Mouse (Mus musculus) erythroblast, adult 5-6 weeks (primary cell): ENCODE results near the gene Tekt4. TPM values are rescaled to one million over a fixed set of nuclear protein-coding genes. Genes with fewer than 3 reads are reported as not detected.

Experiments
- total RNA-seq, 2 experiments: library from RNA; stranded (forward) in 1 of 2; stranded (reverse) in 1 of 2; fragments of 150-400 nt in 1 of 2; fragments of 200-764, 138-1000 nt in 1 of 2; gene quantifications; 2 replicates each; pipeline versions ENCODE4 v1.2.3 to v1.2.4; 2015 to 2017; ENCODE audit warnings: low replicate concordance in 2 of 2

Tekt4 gene
- total RNA-seq, 2 experiments from 2014 or later = not detected

Other genes starting within 250 kb of the Tekt4 start
- gene Gnptg, start 214.5 kb upstream of the Tekt4 start, total RNA-seq (2015; ENCODE audit: low replicate concordance) = 6.0 and 6.3 TPM in 2 replicates
- 3.6 and 3.7 TPM in 2 replicates for gene Gnptg, start 214.5 kb upstream of the Tekt4 start, total RNA-seq (2017; ENCODE audit: low replicate concordance)
- gene Tsr3, start 214.4 kb upstream of the Tekt4 start, total RNA-seq (2015; ENCODE audit: low replicate concordance) = 3.1 and 3.6 TPM in 2 replicates
- gene Tsr3, start 214.4 kb upstream of the Tekt4 start, total RNA-seq (2017; ENCODE audit: low replicate concordance) = 5.2 and 8.6 TPM in 2 replicates
- gene Baiap3, start 198.3 kb upstream of the Tekt4 start, total RNA-seq (2015; ENCODE audit: low replicate concordance) = 1.5 TPM in 1 of 2 replicates, not detected in the other
- gene Baiap3, start 198.3 kb upstream of the Tekt4 start, total RNA-seq (2017; ENCODE audit: low replicate concordance) = 0.42 TPM in 1 of 2 replicates, not detected in the other
- 81.3 and 118 TPM in 2 replicates for gene Ube2i, start 180.0 kb upstream of the Tekt4 start, total RNA-seq (2015; ENCODE audit: low replicate concordance)
- 58.7 and 64.3 TPM in 2 replicates for gene Ube2i, start 180.0 kb upstream of the Tekt4 start, total RNA-seq (2017; ENCODE audit: low replicate concordance)
- 153 and 185 TPM in 2 replicates for gene Prss34, start 156.2 kb upstream of the Tekt4 start, total RNA-seq (2015; ENCODE audit: low replicate concordance)
- gene Prss34, start 156.2 kb upstream of the Tekt4 start, total RNA-seq (2017; ENCODE audit: low replicate concordance) = 68.4 and 78.9 TPM in 2 replicates
- not detected in 2 replicates for gene Prss28, start 146.0 kb upstream of the Tekt4 start, total RNA-seq (2015; ENCODE audit: low replicate concordance)
- not detected in 2 replicates for gene Prss28, start 146.0 kb upstream of the Tekt4 start, total RNA-seq (2017; ENCODE audit: low replicate concordance)
- gene Prss29, start 136.0 kb upstream of the Tekt4 start, total RNA-seq (2015; ENCODE audit: low replicate concordance) = not detected in 2 replicates
- not detected in 2 replicates for gene Prss29, start 136.0 kb upstream of the Tekt4 start, total RNA-seq (2017; ENCODE audit: low replicate concordance)
- not detected in 2 replicates for gene Tpsab1, start 109.1 kb upstream of the Tekt4 start, total RNA-seq (2015; ENCODE audit: low replicate concordance)
- gene Tpsab1, start 109.1 kb upstream of the Tekt4 start, total RNA-seq (2017; ENCODE audit: low replicate concordance) = not detected in 2 replicates
- not detected in 2 replicates for gene Tpsb2, start 88.3 kb upstream of the Tekt4 start, total RNA-seq (2015; ENCODE audit: low replicate concordance)
- gene Tpsb2, start 88.3 kb upstream of the Tekt4 start, total RNA-seq (2017; ENCODE audit: low replicate concordance) = not detected in 2 replicates
- not detected in 2 replicates for gene Tpsg1, start 85.3 kb upstream of the Tekt4 start, total RNA-seq (2015; ENCODE audit: low replicate concordance)
- gene Tpsg1, start 85.3 kb upstream of the Tekt4 start, total RNA-seq (2017; ENCODE audit: low replicate concordance) = not detected in 2 replicates
- gene Cacna1h, start 20.8 kb upstream of the Tekt4 start, total RNA-seq (2015; ENCODE audit: low replicate concordance) = 0.21 TPM in 1 of 2 replicates, not detected in the other
- gene Cacna1h, start 20.8 kb upstream of the Tekt4 start, total RNA-seq (2017; ENCODE audit: low replicate concordance) = under 0.01 and 0.43 TPM in 2 replicates
- gene Sstr5, start 42.7 kb downstream of the Tekt4 start, total RNA-seq (2015; ENCODE audit: low replicate concordance) = not detected in 2 replicates
- not detected in 2 replicates for gene Sstr5, start 42.7 kb downstream of the Tekt4 start, total RNA-seq (2017; ENCODE audit: low replicate concordance)
- not detected in 2 replicates for gene Sox8, start 116.1 kb downstream of the Tekt4 start, total RNA-seq (2015; ENCODE audit: low replicate concordance)
- gene Sox8, start 116.1 kb downstream of the Tekt4 start, total RNA-seq (2017; ENCODE audit: low replicate concordance) = 0.17 TPM in 1 of 2 replicates, not detected in the other
- 2.7 and 7.1 TPM in 2 replicates for gene Lmf1, start 124.5 kb downstream of the Tekt4 start, total RNA-seq (2015; ENCODE audit: low replicate concordance)
- gene Lmf1, start 124.5 kb downstream of the Tekt4 start, total RNA-seq (2017; ENCODE audit: low replicate concordance) = 1.5 and 1.8 TPM in 2 replicates